Mouse (Mus musculus) forebrain, embryonic 13.5 days (tissue): Measurements from ENCODE around the gene Htr7. TPM values are rescaled to one million over a fixed set of nuclear protein-coding genes. Genes with fewer than 3 reads are reported as not detected.

ENCODE experiments used
- ATAC-seq: fragments of 200-750 bp; cut with Nextera tagmentation; 2 replicates; pipeline ENCODE4 v1.8.0; 2017
- H3K27ac ChIP-seq: fragments of 300-500 bp; sonication (generic); 2 replicates; pipeline ENCODE4 v1.5.1; 2015; ENCODE audit warnings: inconsistent platforms, mild to moderate bottlenecking, moderate library complexity
- H3K27me3 ChIP-seq: fragments of 300-500 bp; sonication (generic); 2 replicates; pipeline ENCODE4 v1.6.1; 2015; ENCODE audit warnings: mild to moderate bottlenecking, inconsistent platforms
- H3K36me3 ChIP-seq: fragments of 300-500 bp; sonication (generic); 2 replicates; pipeline ENCODE4 v1.6.1; 2015; ENCODE audit warnings: mild to moderate bottlenecking, inconsistent platforms; ENCODE audit not compliant: poor library complexity, severe bottlenecking
- H3K4me1 ChIP-seq: fragments of 300-500 bp; sonication (generic); 2 replicates; pipeline ENCODE4 v1.6.1; 2015; ENCODE audit warnings: inconsistent platforms
- H3K4me2 ChIP-seq: fragments of 300-500 bp; sonication (generic); 2 replicates; pipeline ENCODE4 v1.6.1; 2015; ENCODE audit warnings: inconsistent platforms, mild to moderate bottlenecking, moderate library complexity
- H3K4me3 ChIP-seq: fragments of 300-500 bp; sonication (generic); 2 replicates; pipeline ENCODE4 v1.5.1; 2015; ENCODE audit warnings: mild to moderate bottlenecking, inconsistent platforms
- H3K9ac ChIP-seq: fragments of 300-500 bp; sonication (generic); 2 replicates; pipeline ENCODE4 v1.6.1; 2015; ENCODE audit warnings: mild to moderate bottlenecking, inconsistent platforms
- H3K9me3 ChIP-seq: fragments of 300-500 bp; sonication (generic); replicated peaks from 2 replicates; pipeline ENCODE4 v1.6.1; 2016; ENCODE audit warnings: inconsistent platforms
- WGBS: fragments of 180-500 bp; shearing (Covaris S2); methylation state at CpG from one replicate; pipeline ENCODE4 v1.1.7; 2015; 5-methylcytosine and 5-hydroxymethylcytosine counted together
- polyA plus RNA-seq: library from polyadenylated mRNA; unstranded; fragments of >200 nt; fragmentation: Nextera tagmentation; extraction: Ambion mirVana; gene quantifications from 2 replicates; pipeline ENCODE4 v1.2.1, GENCODE M21; 2015

The Htr7 gene
- polyA plus RNA-seq, 1 experiment from 2014 or later: 0.75 TPM

- Histone ChIP-seq H3K4me1 (no peaks in the 10 kb centered on the region), H3K27ac (no peak overlapping the region), H3K9me3 (no peaks in the 10 kb centered on the region), H3K4me2 (no peak overlapping the region), H3K9ac (no peak overlapping the region), H3K36me3 (no peaks in the 10 kb centered on the region), H3K27me3 (no peaks in the 10 kb centered on the region), H3K4me3 (no peak overlapping the region)
- WGBS: 21% methylated on average over 3 of the region's 3 CpGs
- ATAC-seq: no peak
Measured at GRCm38 (mm10) chr19:36014836-36015235, 42.5 kb downstream of the Htr7 start.

DNA sequence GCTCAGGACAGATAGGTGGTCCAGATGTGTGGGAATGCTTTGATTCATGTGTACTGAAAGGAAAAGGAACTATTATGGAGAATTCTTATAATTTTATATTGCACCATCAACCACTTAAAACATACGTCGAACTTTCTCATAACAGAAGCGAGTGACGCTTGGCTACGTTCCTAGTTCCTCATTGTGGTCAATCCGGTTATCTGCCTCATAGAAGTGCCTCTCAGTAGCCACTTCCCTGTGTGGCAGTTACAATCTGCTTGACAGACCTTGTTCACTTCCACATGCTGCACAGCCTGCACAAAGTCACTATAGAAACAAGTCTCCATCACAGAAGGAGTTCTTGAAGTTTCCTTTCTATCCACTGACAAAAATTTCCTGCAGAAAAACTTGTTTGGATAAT lies 51.0 kb downstream of the Htr7 start:
- no peaks in the 10 kb centered on the region for H3K36me3 ChIP-seq
- ATAC-seq: no peak

GRCm38 (mm10) chr19:36004961-36005360 lies 52.3 kb downstream of the Htr7 start:
- no peak overlapping the region for H3K9ac ChIP-seq
- no peaks in the 10 kb centered on the region for H3K27me3 ChIP-seq
- H3K4me1 ChIP-seq: peaks cover 22% of the 10 kb centered on the region
- H3K9me3 ChIP-seq: no peaks in the 10 kb centered on the region
- no peaks in the 10 kb centered on the region for H3K36me3 ChIP-seq
- H3K4me2 ChIP-seq: no peak overlapping the region
- 79% methylated on average over 2 of the region's 2 CpGs for WGBS
- no peak for ATAC-seq
- H3K27ac ChIP-seq: no peak overlapping the region
- no peak overlapping the region for H3K4me3 ChIP-seq

More for the DNA sequence above, 51.0 kb downstream of the Htr7 start:
- no peaks in the 10 kb centered on the region for H3K9me3 ChIP-seq
- H3K4me2 ChIP-seq: no peak overlapping the region
- 87% methylated on average over 6 of the region's 6 CpGs for WGBS
- H3K9ac ChIP-seq: no peak overlapping the region
- peaks cover 11% of the 10 kb centered on the region for H3K4me1 ChIP-seq
- no peak overlapping the region for H3K4me3 ChIP-seq
- H3K27ac ChIP-seq: no peak overlapping the region
- no peaks in the 10 kb centered on the region for H3K27me3 ChIP-seq

DNA sequence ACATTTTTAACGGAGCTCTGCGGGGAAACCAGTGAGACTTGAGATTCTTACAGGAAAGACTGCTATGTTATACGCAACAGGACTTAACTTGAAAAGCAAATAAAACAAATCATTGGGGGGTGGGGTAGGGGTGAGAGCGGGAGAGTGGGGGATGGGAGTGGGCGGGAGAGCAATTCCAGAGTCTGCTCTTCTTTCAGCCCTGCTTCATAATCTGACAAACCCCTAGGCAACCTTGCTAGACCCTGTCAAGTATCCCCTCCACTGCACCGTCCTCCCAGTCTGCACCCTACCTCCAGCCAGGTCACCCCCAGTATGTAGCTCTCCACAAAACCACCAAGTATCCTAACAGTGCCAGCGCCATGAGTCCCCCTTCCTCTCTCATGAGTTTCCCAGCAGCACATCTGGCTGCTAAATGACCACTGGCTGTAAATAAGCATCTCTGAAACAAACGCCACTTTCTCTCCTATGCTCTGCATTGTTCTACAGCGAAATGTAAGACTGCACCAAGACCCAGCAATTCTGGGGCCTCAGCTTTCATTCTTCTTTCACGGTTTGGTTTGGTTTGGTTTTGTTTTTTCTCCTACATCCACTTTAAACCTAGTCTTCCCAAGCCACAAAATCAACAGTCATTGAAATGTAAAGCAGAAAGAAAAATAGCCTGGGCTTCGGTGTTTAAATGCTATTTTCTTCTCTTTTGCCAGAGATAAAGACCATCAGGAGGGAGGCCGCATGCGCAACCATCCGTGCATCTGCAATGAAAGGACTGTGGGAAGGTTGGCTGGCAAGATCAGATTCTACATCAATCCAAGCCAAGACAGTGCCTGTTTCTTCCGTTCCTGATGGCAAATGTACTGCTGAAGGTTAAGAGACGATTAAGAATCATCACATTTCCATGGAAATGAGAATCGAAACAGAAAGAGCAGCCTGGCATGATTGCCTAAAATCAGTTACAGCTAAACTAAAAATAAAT lies 54.5 kb downstream of the Htr7 start:
- H3K4me2 ChIP-seq: no peak overlapping the region

GRCm38 (mm10) chr19:36001512-36001911 lies 55.8 kb downstream of the Htr7 start:
- H3K4me2 ChIP-seq: no peak overlapping the region
- H3K4me1 ChIP-seq: peaks cover 22% of the 10 kb centered on the region
- peak overlapping the region; percentile 31; the same call in 1 of the 2 replicates for H3K27ac ChIP-seq
- H3K4me3 ChIP-seq: no peak overlapping the region
- WGBS: 37% methylated on average over 1 of the region's 1 CpGs
- H3K36me3 ChIP-seq: no peaks in the 10 kb centered on the region
- peak; percentile 67 for ATAC-seq
- no peak overlapping the region for H3K9ac ChIP-seq
- no peaks in the 10 kb centered on the region for H3K27me3 ChIP-seq
- H3K9me3 ChIP-seq: no peaks in the 10 kb centered on the region

More for the DNA sequence above, 54.5 kb downstream of the Htr7 start:
- Histone ChIP-seq H3K9ac (no peak overlapping the region), H3K4me1 (peaks cover 22% of the 10 kb centered on the region), H3K27me3 (no peaks in the 10 kb centered on the region), H3K36me3 (no peaks in the 10 kb centered on the region), H3K9me3 (no peaks in the 10 kb centered on the region), H3K4me3 (no peak overlapping the region), H3K27ac (0 out of 2 replicates have a peak overlapping the region, but pooled peaks have one; percentile 21)
- ATAC-seq: 0 out of 2 replicates have a peak, but pooled peaks have one; percentile 28
- 53% methylated on average over 17 of the region's 17 CpGs for WGBS

DNA sequence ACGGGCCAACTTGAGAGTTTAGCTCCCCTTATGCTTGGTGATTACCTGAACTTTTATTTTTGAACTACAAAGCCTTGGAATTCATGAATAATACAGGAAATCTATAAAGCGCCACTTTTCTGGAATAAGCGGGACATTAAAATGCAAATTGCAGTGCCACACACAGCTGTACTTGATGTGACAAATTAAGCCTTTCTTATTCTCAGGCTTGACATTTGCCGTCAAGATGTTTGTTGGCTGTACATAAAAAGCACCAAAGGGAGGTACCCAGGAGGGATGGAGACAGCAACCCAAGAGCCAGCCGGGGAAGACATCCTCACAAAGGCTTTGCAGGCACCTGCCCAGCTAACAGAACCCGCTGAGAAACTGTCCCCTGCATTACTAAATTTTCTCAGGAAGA lies 56.4 kb downstream of the Htr7 start:
- ATAC-seq: peak; percentile 83
- no peak overlapping the region for H3K4me3 ChIP-seq
- H3K9me3 ChIP-seq: no peaks in the 10 kb centered on the region
- no peak overlapping the region for H3K9ac ChIP-seq
- 41% methylated on average over 6 of the region's 6 CpGs for WGBS
- peak overlapping the region; percentile 6; the same call in 1 of the 2 replicates for H3K4me2 ChIP-seq
- H3K4me1 ChIP-seq: peaks cover 22% of the 10 kb centered on the region
- peak overlapping the region; percentile 40; the same call in 1 of the 2 replicates for H3K27ac ChIP-seq
- H3K27me3 ChIP-seq: no peaks in the 10 kb centered on the region
- H3K36me3 ChIP-seq: no peaks in the 10 kb centered on the region

- Histone ChIP-seq H3K27me3 (no peaks in the 10 kb centered on the region), H3K9ac (no peak overlapping the region), H3K9me3 (no peaks in the 10 kb centered on the region), H3K36me3 (no peaks in the 10 kb centered on the region), H3K27ac (no peak overlapping the region), H3K4me1 (peaks cover 14% of the 10 kb centered on the region), H3K4me3 (no peak overlapping the region), H3K4me2 (no peak overlapping the region)
- ATAC-seq: no peak
- 78% methylated on average over 3 of the region's 3 CpGs for WGBS
Measured at GRCm38 (mm10) chr19:35997384-35997783, 59.9 kb downstream of the Htr7 start.

DNA sequence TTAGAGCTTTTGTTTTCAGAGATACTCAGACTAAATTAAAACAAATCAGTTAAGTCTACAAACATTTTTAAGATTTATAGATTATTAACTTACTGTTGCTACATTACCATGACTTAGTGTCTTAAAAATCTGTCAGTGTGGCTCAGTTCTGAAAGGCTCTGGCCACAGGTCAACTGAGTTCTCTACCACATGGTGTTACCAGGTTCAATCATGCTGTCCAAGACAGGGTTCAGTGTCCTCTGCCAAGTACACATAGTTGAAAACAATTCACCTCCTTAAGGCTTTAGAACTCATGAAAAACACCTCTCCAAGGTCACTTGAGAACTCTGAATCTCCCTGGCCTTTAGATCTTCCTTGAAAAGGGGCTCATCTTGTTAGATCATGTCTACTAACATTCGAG lies 69.8 kb downstream of the Htr7 start:
- Histone ChIP-seq H3K4me1 (no peaks in the 10 kb centered on the region), H3K9ac (no peak overlapping the region), H3K4me3 (no peak overlapping the region), H3K4me2 (no peak overlapping the region), H3K27me3 (no peaks in the 10 kb centered on the region), H3K27ac (no peak overlapping the region), H3K36me3 (no peaks in the 10 kb centered on the region), H3K9me3 (no peaks in the 10 kb centered on the region)
- 77% methylated on average over 1 of the region's 1 CpGs for WGBS
- no peak for ATAC-seq

GRCm38 (mm10) chr19:35974681-35975080 lies 82.6 kb downstream of the Htr7 start:
- Histone ChIP-seq H3K9ac (no peak overlapping the region), H3K4me3 (no peak overlapping the region), H3K9me3 (no peaks in the 10 kb centered on the region), H3K4me1 (no peaks in the 10 kb centered on the region), H3K4me2 (no peak overlapping the region), H3K27ac (no peak overlapping the region), H3K27me3 (no peaks in the 10 kb centered on the region), H3K36me3 (no peaks in the 10 kb centered on the region)
- no peak for ATAC-seq

- H3K4me1 ChIP-seq: no peaks in the 10 kb centered on the region
- H3K36me3 ChIP-seq: no peaks in the 10 kb centered on the region
- ATAC-seq: peak; percentile 21; the same call in 1 of the 2 replicates
- WGBS: 78% methylated on average over 5 of the region's 5 CpGs
- H3K4me3 ChIP-seq: no peak overlapping the region
- H3K9me3 ChIP-seq: no peaks in the 10 kb centered on the region
- no peak overlapping the region for H3K4me2 ChIP-seq
- no peak overlapping the region for H3K27ac ChIP-seq
- no peaks in the 10 kb centered on the region for H3K27me3 ChIP-seq
- H3K9ac ChIP-seq: no peak overlapping the region
Measured at GRCm38 (mm10) chr19:35957656-35958055, 99.7 kb downstream of the Htr7 start.

- Histone ChIP-seq H3K36me3 (no peaks in the 10 kb centered on the region), H3K4me3 (no peak overlapping the region), H3K4me1 (no peaks in the 10 kb centered on the region), H3K9ac (no peak overlapping the region), H3K4me2 (no peak overlapping the region), H3K27me3 (no peaks in the 10 kb centered on the region), H3K27ac (no peak overlapping the region), H3K9me3 (no peaks in the 10 kb centered on the region)
- 83% methylated on average over 13 of the region's 13 CpGs for WGBS
- ATAC-seq: peak; percentile 58; the same call in 1 of the 2 replicates
Measured at GRCm38 (mm10) chr19:35955698-35956097, 101.6 kb downstream of the Htr7 start.

DNA sequence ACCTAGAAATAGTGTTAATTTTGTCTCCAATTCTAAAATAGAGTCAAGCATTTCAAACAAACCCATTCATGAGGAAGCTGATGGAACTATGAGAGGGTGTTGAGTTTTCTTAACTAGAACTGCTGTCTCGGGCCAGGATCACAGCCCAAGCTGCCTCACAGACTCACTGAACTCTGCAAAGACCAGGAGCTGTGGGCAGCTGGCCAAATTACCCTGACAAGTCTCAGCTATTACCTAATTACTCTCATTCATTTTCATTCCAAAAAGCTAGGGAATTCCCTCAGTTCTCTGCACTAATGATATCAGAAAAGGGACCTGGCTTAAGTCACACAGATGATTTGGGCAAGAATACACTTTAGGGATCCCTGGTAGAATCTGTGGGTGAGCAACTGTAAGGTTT lies 107.4 kb downstream of the Htr7 start:
- 31% methylated on average over 1 of the region's 1 CpGs for WGBS
- Histone ChIP-seq H3K4me2 (no peak overlapping the region), H3K27me3 (no peaks in the 10 kb centered on the region), H3K9ac (no peak overlapping the region), H3K4me1 (no peaks in the 10 kb centered on the region), H3K36me3 (no peaks in the 10 kb centered on the region), H3K4me3 (no peak overlapping the region), H3K9me3 (no peaks in the 10 kb centered on the region), H3K27ac (no peak overlapping the region)
- peak; percentile 81 for ATAC-seq
